Mouse (Mus musculus) gastrocnemius, adult 2 months (tissue): ENCODE data around the gene Thsd4. TPM values are rescaled to one million over a fixed set of nuclear protein-coding genes. Genes with fewer than 3 reads are reported as not detected.

Source experiments
- DNase-seq: peaks from one replicate; pipeline ENCODE4 v3.0.0; 2022
- H3K27ac ChIP-seq: fragments of 200-600 bp; 2 replicates; pipeline ENCODE4 v1.8.1; 2022; ENCODE audit warnings: mild to moderate bottlenecking
- H3K4me3 ChIP-seq: fragments of 200-600 bp; 2 replicates; pipeline ENCODE4 v1.8.1; 2022; ENCODE audit warnings: mild to moderate bottlenecking, moderate library complexity
- CTCF ChIP-seq: fragments of 200-600 bp; IDR thresholded peaks from 2 replicates; pipeline ENCODE4 v1.8.1; 2022; ENCODE audit warnings: antibody characterized with exemption, mild to moderate bottlenecking, moderate library complexity
- intact Hi-C: fragments of 180-260 bp; cut with DNase I; formaldehyde crosslinking; loops from one replicate; pipeline ENCODE4 v1.15.1; 2025
- total RNA-seq, 2 experiments: library from RNA; stranded (reverse); gene quantifications; 2 replicates each; pipeline ENCODE4 v1.2.3; 2021

Thsd4 gene
- total RNA-seq, 2 experiments from 2014 or later, result 0.48 to 1.2 TPM

GRCm38 (mm10) chr9:60243503-60243902 lies 278.3 kb downstream of the Thsd4 start:
- peak; percentile 89 for TF ChIP-seq CTCF
- Histone ChIP-seq H3K27ac (no peak overlapping the region), H3K4me3 (no peak overlapping the region)
- intact Hi-C loops, result loop anchor here (10.0 kb wide), 1 partner anchor 501 kb away; no protein-coding TSS in a partner anchor
- peak; percentile 27 for DNase-seq

DNA sequence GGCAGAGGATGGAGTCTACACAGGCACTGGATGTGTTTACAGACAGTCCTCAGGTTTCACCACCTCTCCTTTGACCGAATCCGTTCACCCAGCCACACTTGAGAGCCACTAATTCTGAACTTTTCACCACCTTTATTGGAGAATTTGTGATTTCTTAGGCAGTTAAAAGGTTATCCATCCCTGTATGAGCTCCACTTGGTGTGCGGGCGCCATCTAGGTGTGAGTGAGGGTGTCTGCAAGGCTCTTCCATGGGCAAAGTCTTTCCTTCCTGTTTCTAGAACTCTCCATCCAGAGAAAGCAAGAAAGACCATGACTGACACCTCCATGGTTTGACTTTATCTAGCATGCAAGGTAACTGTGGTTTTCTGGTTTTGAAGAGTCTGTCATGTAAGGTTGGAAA lies 284.2 kb downstream of the Thsd4 start:
- Histone ChIP-seq H3K4me3 (no peak overlapping the region), H3K27ac (no peak overlapping the region)
- intact Hi-C loops, result loop anchor here (10.0 kb wide), 1 partner anchor 273 kb away; the partner anchor contains the start of gene Nr2e3
- peak; percentile 88 for TF ChIP-seq CTCF
- peak; percentile 58 for DNase-seq

DNA sequence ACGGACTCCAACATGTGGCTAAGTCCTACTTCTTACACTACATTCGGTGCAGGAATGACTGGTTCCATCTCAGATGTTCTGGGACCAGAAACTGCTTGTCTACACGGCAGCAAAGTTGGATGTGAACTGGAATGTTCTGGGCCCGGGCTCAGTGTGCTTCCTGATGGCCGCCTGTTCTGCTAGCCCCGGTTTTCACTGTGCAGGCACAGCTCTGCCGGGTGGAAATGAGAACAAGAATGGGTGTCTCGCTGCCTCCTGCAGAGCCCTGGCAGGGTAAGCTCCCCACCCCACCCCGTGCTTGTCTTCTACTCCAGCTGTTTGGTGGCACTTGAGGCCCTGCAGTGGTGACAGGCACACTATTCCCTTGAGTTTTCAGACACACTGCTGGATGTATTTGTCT lies 285.7 kb downstream of the Thsd4 start:
- no peak for DNase-seq
- no peak for TF ChIP-seq CTCF
- intact Hi-C loops, result loop anchor here (10.0 kb wide), 1 partner anchor 271 kb away; the partner anchor contains the start of gene Nr2e3
- Histone ChIP-seq H3K27ac (no peak overlapping the region), H3K4me3 (no peak overlapping the region)

GRCm38 (mm10) chr9:60234233-60235115 lies 287.4 kb downstream of the Thsd4 start:
- intact Hi-C loops, result loop anchor here (10.0 kb wide), 1 partner anchor 270 kb away; the partner anchor contains the start of gene Nr2e3
- Histone ChIP-seq H3K4me3 (no peak overlapping the region), H3K27ac (no peak overlapping the region)
- TF ChIP-seq CTCF, result no peak
- peak; percentile 57 for DNase-seq

- intact Hi-C loops, result loop anchor here (10.0 kb wide), 1 partner anchor 267 kb away; the partner anchor contains the start of gene Nr2e3
- Histone ChIP-seq H3K4me3 (no peak overlapping the region), H3K27ac (no peak overlapping the region)
- TF ChIP-seq CTCF, result no peak
- no peak for DNase-seq
Measured at GRCm38 (mm10) chr9:60231981-60232881, 289.6 kb downstream of the Thsd4 start.

DNA sequence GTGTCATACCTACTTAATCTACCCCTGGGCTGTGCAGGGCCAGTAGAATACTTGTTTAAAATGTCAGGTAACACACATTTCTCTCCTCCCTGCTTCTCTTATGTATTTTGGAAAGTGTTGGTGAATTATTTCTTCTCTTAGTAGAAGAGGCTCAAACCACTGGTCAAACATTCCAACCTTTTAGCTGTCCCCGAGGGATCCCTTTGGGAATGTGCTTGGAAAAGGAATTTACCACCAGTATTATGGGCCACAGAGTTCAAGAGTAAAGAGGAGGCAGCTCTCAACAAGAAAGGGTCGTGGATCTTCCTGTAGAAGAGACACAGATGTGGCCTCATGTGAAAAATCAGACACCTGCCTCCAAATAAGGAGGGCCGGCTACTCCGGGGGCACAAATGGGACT lies 292.4 kb downstream of the Thsd4 start:
- TF ChIP-seq CTCF, result no peak
- intact Hi-C loops, result no loop called here
- no peak for DNase-seq

GRCm38 (mm10) chr9:60227727-60228126 lies 294.1 kb downstream of the Thsd4 start:
- intact Hi-C loops, result no loop called here
- no peak overlapping the region for H3K4me3 ChIP-seq
- peak; percentile 31 for DNase-seq
- no peak overlapping the region for H3K27ac ChIP-seq
- TF ChIP-seq CTCF, result no peak

More for the DNA sequence above, 292.4 kb downstream of the Thsd4 start:
- Histone ChIP-seq H3K4me3 (no peak overlapping the region), H3K27ac (no peak overlapping the region)

DNA sequence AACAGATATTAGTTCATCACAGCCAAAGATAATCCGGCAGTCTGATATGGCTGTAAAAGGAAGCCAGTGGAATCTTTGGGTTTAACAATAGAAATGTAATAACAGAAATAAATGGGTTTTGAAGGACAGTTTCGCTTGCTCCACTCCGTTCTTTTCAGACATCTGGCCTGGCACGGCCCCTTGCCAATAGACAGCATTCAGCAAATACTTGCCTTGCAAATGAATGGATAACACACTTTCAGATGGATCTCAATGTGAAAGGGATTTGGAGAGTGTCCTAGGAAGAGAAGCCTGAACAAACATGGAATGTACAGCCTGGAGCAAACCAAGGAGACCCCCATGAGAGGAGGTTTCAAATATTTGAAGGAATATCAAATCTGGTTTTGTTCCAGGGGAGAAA lies 295.2 kb downstream of the Thsd4 start:
- DNase-seq, result peak; percentile 37
- Histone ChIP-seq H3K4me3 (no peak overlapping the region), H3K27ac (no peak overlapping the region)
- intact Hi-C loops, result no loop called here
- TF ChIP-seq CTCF, result no peak

- no peak for TF ChIP-seq CTCF
Measured at GRCm38 (mm10) chr9:60226155-60226554, 295.7 kb downstream of the Thsd4 start.

DNA sequence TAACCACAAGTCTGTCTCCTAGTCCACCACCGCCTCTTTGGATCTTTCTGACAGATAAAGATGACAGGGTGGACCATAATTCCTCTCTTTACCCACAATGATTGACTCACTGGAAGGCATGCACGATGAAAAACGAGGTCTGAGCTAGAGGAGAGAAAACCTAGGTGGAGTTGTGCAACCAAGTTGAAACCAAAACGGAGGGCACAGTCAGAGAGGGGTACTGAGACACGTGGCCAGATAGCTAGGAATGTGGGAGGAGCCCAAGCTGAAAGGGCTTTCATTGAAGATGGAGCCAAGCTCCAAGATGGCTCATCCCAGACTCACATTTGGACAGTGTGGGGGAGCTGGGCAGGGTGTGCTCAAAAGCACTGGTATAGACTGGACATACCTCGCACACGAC lies 296.4 kb downstream of the Thsd4 start:
- DNase-seq, result no peak
- intact Hi-C loops, result no loop called here
- no peak overlapping the region for H3K27ac ChIP-seq
- no peak for TF ChIP-seq CTCF
- H3K4me3 ChIP-seq, result no peak overlapping the region

More at GRCm38 (mm10) chr9:60226155-60226554, 295.7 kb downstream of the Thsd4 start:
- intact Hi-C loops, result no loop called here
- H3K4me3 ChIP-seq, result no peak overlapping the region
- no peak for DNase-seq
- H3K27ac ChIP-seq, result no peak overlapping the region

- no peak for DNase-seq
- no peak for TF ChIP-seq CTCF
- Histone ChIP-seq H3K4me3 (no peak overlapping the region), H3K27ac (no peak overlapping the region)
- intact Hi-C loops, result no loop called here
Measured at GRCm38 (mm10) chr9:60224039-60224695, 297.7 kb downstream of the Thsd4 start.

- no peak overlapping the region for H3K27ac ChIP-seq
- H3K4me3 ChIP-seq, result no peak overlapping the region
- DNase-seq, result no peak
- intact Hi-C loops, result no loop called here
- TF ChIP-seq CTCF, result no peak
Measured at GRCm38 (mm10) chr9:60220431-60220830, 301.4 kb downstream of the Thsd4 start.
